Mouse (Mus musculus) erythroblast, adult 5-6 weeks (primary cell): Measurements from ENCODE around the gene Hist1h2ah. TPM values are rescaled to one million over a fixed set of nuclear protein-coding genes. Genes with fewer than 3 reads are reported as not detected.

Source experiments
- ATAC-seq: replicated peaks from 2 replicates; pipeline ENCODE4 v1.8.0; 2016; ENCODE audit warnings: moderate number of reproducible peaks, mild to moderate bottlenecking, moderate TSS enrichment, inconsistent platforms; ENCODE audit not compliant: poor library complexity, low FRiP score, severe bottlenecking
- total RNA-seq, 2 experiments: library from RNA; stranded (forward) in 1 of 2; stranded (reverse) in 1 of 2; fragments of 150-400 nt in 1 of 2; fragments of 200-764, 138-1000 nt in 1 of 2; gene quantifications; 2 replicates each; pipeline versions ENCODE4 v1.2.3 to v1.2.4; 2015 to 2017; ENCODE audit warnings: low replicate concordance in 2 of 2

Gene Hist1h2ah
- total RNA-seq, 2 experiments from 2014 or later: 2.5 to 930 TPM

- no peak for ATAC-seq
These were observed 41.2 kb downstream of the Hist1h2ah start for GRCm38 (mm10) chr13:21993957-21994738.

DNA sequence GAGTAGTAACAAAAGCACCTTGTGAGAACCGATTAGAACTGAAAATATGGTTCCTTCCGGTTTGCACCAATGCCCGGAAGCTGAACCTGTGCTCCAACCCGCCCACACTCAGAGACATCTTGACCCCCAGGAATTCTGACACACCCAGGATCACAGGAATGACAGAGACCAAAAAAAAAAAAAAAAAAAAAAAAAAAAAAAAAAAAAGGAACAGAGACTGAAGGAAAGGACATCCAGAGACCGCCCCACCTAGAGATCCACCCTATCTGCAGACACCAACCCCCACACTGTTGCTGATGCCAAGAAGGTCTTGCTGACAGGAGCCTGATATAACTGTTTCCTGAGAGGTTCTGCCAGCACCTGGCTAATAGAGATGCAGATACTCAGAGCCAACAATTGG, 42.8 kb downstream of the Hist1h2ah start:
- no peak for ATAC-seq

Other genes starting within 250 kb of the Hist1h2ah start
- not detected in 2 replicates for gene Hist1h2an, start 248.3 kb downstream of the Hist1h2ah start, total RNA-seq (2015; ENCODE audit: low replicate concordance)
- gene Hist1h2an, start 248.3 kb downstream of the Hist1h2ah start, total RNA-seq (2017; ENCODE audit: low replicate concordance): 456 and 497 TPM in 2 replicates
- 4.4 and 5.8 TPM in 2 replicates for gene Hist1h2bp, start 248.1 kb downstream of the Hist1h2ah start, total RNA-seq (2015; ENCODE audit: low replicate concordance)
- gene Hist1h2bp, start 248.1 kb downstream of the Hist1h2ah start, total RNA-seq (2017; ENCODE audit: low replicate concordance): 33.7 and 47.3 TPM in 2 replicates
- 197 and 261 TPM in 2 replicates for gene Hist1h2bq, start 225.4 kb downstream of the Hist1h2ah start, total RNA-seq (2015; ENCODE audit: low replicate concordance)
- gene Hist1h2bq, start 225.4 kb downstream of the Hist1h2ah start, total RNA-seq (2017; ENCODE audit: low replicate concordance): 24.3 and 156 TPM in 2 replicates
- gene Hist1h2ao, start 225.1 kb downstream of the Hist1h2ah start, total RNA-seq (2015; ENCODE audit: low replicate concordance): 63.1 and 86.1 TPM in 2 replicates
- gene Hist1h2ao, start 225.1 kb downstream of the Hist1h2ah start, total RNA-seq (2017; ENCODE audit: low replicate concordance): 517 TPM in 1 of 2 replicates, not detected in the other
- gene Hist1h4m, start 223.8 kb downstream of the Hist1h2ah start, total RNA-seq (2015; ENCODE audit: low replicate concordance): 71.7 and 77.6 TPM in 2 replicates
- gene Hist1h4m, start 223.8 kb downstream of the Hist1h2ah start, total RNA-seq (2017; ENCODE audit: low replicate concordance): 860 and 1,014 TPM in 2 replicates
- 6.9 and 21.5 TPM in 2 replicates for gene Hist1h4n, start 203.4 kb downstream of the Hist1h2ah start, total RNA-seq (2015; ENCODE audit: low replicate concordance)
- gene Hist1h4n, start 203.4 kb downstream of the Hist1h2ah start, total RNA-seq (2017; ENCODE audit: low replicate concordance): 699 and 712 TPM in 2 replicates
- gene Hist1h2ap, start 202.1 kb downstream of the Hist1h2ah start, total RNA-seq (2015; ENCODE audit: low replicate concordance): 40.2 and 52.7 TPM in 2 replicates
- 924 and 2,814 TPM in 2 replicates for gene Hist1h2ap, start 202.1 kb downstream of the Hist1h2ah start, total RNA-seq (2017; ENCODE audit: low replicate concordance)
- gene Hist1h2br, start 201.8 kb downstream of the Hist1h2ah start, total RNA-seq (2015; ENCODE audit: low replicate concordance): 215 and 279 TPM in 2 replicates
- gene Hist1h2br, start 201.8 kb downstream of the Hist1h2ah start, total RNA-seq (2017; ENCODE audit: low replicate concordance): 157 and 261 TPM in 2 replicates
- gene Zfp184, start 90.5 kb downstream of the Hist1h2ah start, total RNA-seq (2015; ENCODE audit: low replicate concordance): 0.19 and 2.9 TPM in 2 replicates
- gene Zfp184, start 90.5 kb downstream of the Hist1h2ah start, total RNA-seq (2017; ENCODE audit: low replicate concordance): 0.34 and 2.5 TPM in 2 replicates
- gene Pom121l2, start 54.4 kb downstream of the Hist1h2ah start, total RNA-seq (2015; ENCODE audit: low replicate concordance): not detected in 2 replicates
- gene Pom121l2, start 54.4 kb downstream of the Hist1h2ah start, total RNA-seq (2017; ENCODE audit: low replicate concordance): not detected in 2 replicates
- gene Prss16, start 25.8 kb downstream of the Hist1h2ah start, total RNA-seq (2015; ENCODE audit: low replicate concordance): 2.7 and 6.3 TPM in 2 replicates
- gene Prss16, start 25.8 kb downstream of the Hist1h2ah start, total RNA-seq (2017; ENCODE audit: low replicate concordance): 1.8 and 2.2 TPM in 2 replicates
- gene Hist1h2bk, start 302 bp upstream of the Hist1h2ah start, total RNA-seq (2015; ENCODE audit: low replicate concordance): 14.6 and 64.4 TPM in 2 replicates
- 627 and 660 TPM in 2 replicates for gene Hist1h2bk, start 302 bp upstream of the Hist1h2ah start, total RNA-seq (2017; ENCODE audit: low replicate concordance)
- 32.4 and 38.2 TPM in 2 replicates for gene Hist1h4i, start 5.8 kb upstream of the Hist1h2ah start, total RNA-seq (2015; ENCODE audit: low replicate concordance)
- gene Hist1h4i, start 5.8 kb upstream of the Hist1h2ah start, total RNA-seq (2017; ENCODE audit: low replicate concordance): 129 and 151 TPM in 2 replicates
- 3.7 and 12.3 TPM in 2 replicates for gene Hist1h2ag, start 7.4 kb upstream of the Hist1h2ah start, total RNA-seq (2015; ENCODE audit: low replicate concordance)
- gene Hist1h2ag, start 7.4 kb upstream of the Hist1h2ah start, total RNA-seq (2017; ENCODE audit: low replicate concordance): 705 and 715 TPM in 2 replicates
- 17.9 and 23.8 TPM in 2 replicates for gene Hist1h2bj, start 7.6 kb upstream of the Hist1h2ah start, total RNA-seq (2015; ENCODE audit: low replicate concordance)
- 272 and 275 TPM in 2 replicates for gene Hist1h2bj, start 7.6 kb upstream of the Hist1h2ah start, total RNA-seq (2017; ENCODE audit: low replicate concordance)
- not detected in 2 replicates for gene Vmn1r188, start 48.9 kb upstream of the Hist1h2ah start, total RNA-seq (2015; ENCODE audit: low replicate concordance)
- gene Vmn1r188, start 48.9 kb upstream of the Hist1h2ah start, total RNA-seq (2017; ENCODE audit: low replicate concordance): not detected in 2 replicates
- gene Vmn1r189, start 70.3 kb upstream of the Hist1h2ah start, total RNA-seq (2015; ENCODE audit: low replicate concordance): not detected in 2 replicates
- gene Vmn1r189, start 70.3 kb upstream of the Hist1h2ah start, total RNA-seq (2017; ENCODE audit: low replicate concordance): 0.43 TPM in 1 of 2 replicates, not detected in the other
- not detected in 2 replicates for gene Vmn1r191, start 148.4 kb upstream of the Hist1h2ah start, total RNA-seq (2015; ENCODE audit: low replicate concordance)
- gene Vmn1r191, start 148.4 kb upstream of the Hist1h2ah start, total RNA-seq (2017; ENCODE audit: low replicate concordance): not detected in 2 replicates
- not detected in 2 replicates for gene Vmn1r192, start 155.6 kb upstream of the Hist1h2ah start, total RNA-seq (2015; ENCODE audit: low replicate concordance)
- not detected in 2 replicates for gene Vmn1r192, start 155.6 kb upstream of the Hist1h2ah start, total RNA-seq (2017; ENCODE audit: low replicate concordance)
- gene Vmn1r193, start 187.6 kb upstream of the Hist1h2ah start, total RNA-seq (2015; ENCODE audit: low replicate concordance): not detected in 2 replicates
- not detected in 2 replicates for gene Vmn1r193, start 187.6 kb upstream of the Hist1h2ah start, total RNA-seq (2017; ENCODE audit: low replicate concordance)
- gene Vmn1r194, start 208.6 kb upstream of the Hist1h2ah start, total RNA-seq (2015; ENCODE audit: low replicate concordance): not detected in 2 replicates
- gene Vmn1r194, start 208.6 kb upstream of the Hist1h2ah start, total RNA-seq (2017; ENCODE audit: low replicate concordance): not detected in 2 replicates
- not detected in 2 replicates for gene Vmn1r195, start 235.0 kb upstream of the Hist1h2ah start, total RNA-seq (2015; ENCODE audit: low replicate concordance)
- not detected in 2 replicates for gene Vmn1r195, start 235.0 kb upstream of the Hist1h2ah start, total RNA-seq (2017; ENCODE audit: low replicate concordance)